Mouse (Mus musculus) liver, postnatal 0 days (tissue): ENCODE data around the gene Kcnk13. TPM values are rescaled to one million over a fixed set of nuclear protein-coding genes. Genes with fewer than 3 reads are reported as not detected.

Source experiments
- ATAC-seq: fragments of 200-750 bp; cut with Nextera tagmentation; 2 replicates; pipeline ENCODE4 v1.8.0; 2017; ENCODE audit warnings: mild to moderate bottlenecking, moderate library complexity
- DNase-seq: peaks from one replicate; pipeline ENCODE4 v3.0.0-alpha.2; 2016
- H3K27ac ChIP-seq: fragments of 300-500 bp; sonication (generic); 2 replicates; pipeline ENCODE4 v1.5.1; 2014; ENCODE audit warnings: antibody characterized with exemption, moderate library complexity, mild to moderate bottlenecking, low read depth
- H3K27me3 ChIP-seq: fragments of 300-500 bp; sonication (generic); 2 replicates; pipeline ENCODE4 v1.6.1; 2014; ENCODE audit warnings: low read length, control low read depth, mixed read lengths; ENCODE audit not compliant: insufficient read depth
- H3K36me3 ChIP-seq: fragments of 300-500 bp; sonication (generic); replicated peaks from 2 replicates; pipeline ENCODE4 v1.6.1; 2014; ENCODE audit warnings: mild to moderate bottlenecking, control low read depth, low read length, moderate library complexity, mixed read lengths; ENCODE audit not compliant: insufficient read depth
- H3K4me1 ChIP-seq: fragments of 300-500 bp; sonication (generic); 2 replicates; pipeline ENCODE4 v1.6.1; 2014; ENCODE audit warnings: antibody characterized with exemption, mild to moderate bottlenecking, control low read depth; ENCODE audit not compliant: insufficient read depth
- H3K4me2 ChIP-seq: fragments of 300-500 bp; sonication (generic); 2 replicates; pipeline ENCODE4 v1.6.1; 2014; ENCODE audit warnings: low read depth, mild to moderate bottlenecking, low read length, moderate library complexity, mixed read lengths
- H3K4me3 ChIP-seq: fragments of 300-500 bp; sonication (generic); 2 replicates; pipeline ENCODE4 v1.5.1; 2014; ENCODE audit warnings: low read depth, low read length
- H3K9ac ChIP-seq: fragments of 300-500 bp; sonication (generic); replicated peaks from 2 replicates; pipeline ENCODE4 v1.6.1; 2014; ENCODE audit warnings: mild to moderate bottlenecking, moderate library complexity
- H3K9me3 ChIP-seq: fragments of 300-500 bp; sonication (generic); 2 replicates; pipeline ENCODE4 v1.6.1; 2016; ENCODE audit warnings: mild to moderate bottlenecking, control low read depth, low read length, mixed read lengths
- CTCF ChIP-seq: sonication (generic); IDR thresholded peaks from 2 replicates; pipeline ENCODE4 v1.5.1; 2016; ENCODE audit warnings: antibody characterized with exemption, low read depth
- EP300 ChIP-seq: IDR thresholded peaks from 2 replicates; pipeline ENCODE4 v1.6.1; 2016; ENCODE audit warnings: antibody characterized with exemption, low read depth, mild to moderate bottlenecking
- WGBS: fragments of 180-500 bp; shearing (Covaris S2); extraction: QIAGEN DNeasy Blood & Tissue Kit; methylation state at CpG from one replicate; pipeline ENCODE4 v1.1.7; 2014; ENCODE audit not compliant: insufficient replicate concordance; 5-methylcytosine and 5-hydroxymethylcytosine counted together
- polyA plus RNA-seq: library from polyadenylated mRNA; unstranded; fragments of >200 nt; fragmentation: Nextera tagmentation; extraction: Ambion mirVana; gene quantifications from 2 replicates; pipeline ENCODE4 v1.2.1, GENCODE M21; 2015

Kcnk13 gene
- polyA plus RNA-seq, 1 experiment from 2014 or later: 1.3 TPM

DNA sequence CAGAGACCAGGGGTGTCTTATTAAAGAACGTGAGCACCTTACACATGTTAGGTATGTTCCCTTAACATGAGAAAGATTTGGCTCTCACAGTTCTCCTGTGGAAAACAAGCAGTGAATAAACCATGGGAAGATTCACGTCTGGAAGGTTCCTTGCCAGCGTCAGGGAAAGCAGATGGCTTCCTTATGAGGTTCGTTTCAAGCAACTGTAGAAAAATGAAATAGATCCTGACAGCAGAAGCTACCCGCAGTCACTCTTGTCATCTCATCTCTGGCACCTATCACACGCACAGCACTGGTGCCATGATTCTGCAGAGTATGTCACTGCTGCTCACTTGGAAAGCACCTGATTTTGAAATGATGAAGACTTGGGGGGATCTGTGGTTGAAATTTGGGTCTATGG is 53.4 kb downstream of the Kcnk13 start:
- TF ChIP-seq CTCF (no peak), EP300 (no peak)
- Histone ChIP-seq H3K4me3 (no peak overlapping the region), H3K9ac (no peak overlapping the region), H3K27me3 (no peaks in the 10 kb centered on the region), H3K27ac (no peak overlapping the region), H3K4me1 (no peaks in the 10 kb centered on the region), H3K36me3 (no peaks in the 10 kb centered on the region), H3K4me2 (no peak overlapping the region), H3K9me3 (no peaks in the 10 kb centered on the region)
- no peak for DNase-seq
- ATAC-seq: no peak
- 82% methylated on average over 6 of the region's 6 CpGs for WGBS

DNA sequence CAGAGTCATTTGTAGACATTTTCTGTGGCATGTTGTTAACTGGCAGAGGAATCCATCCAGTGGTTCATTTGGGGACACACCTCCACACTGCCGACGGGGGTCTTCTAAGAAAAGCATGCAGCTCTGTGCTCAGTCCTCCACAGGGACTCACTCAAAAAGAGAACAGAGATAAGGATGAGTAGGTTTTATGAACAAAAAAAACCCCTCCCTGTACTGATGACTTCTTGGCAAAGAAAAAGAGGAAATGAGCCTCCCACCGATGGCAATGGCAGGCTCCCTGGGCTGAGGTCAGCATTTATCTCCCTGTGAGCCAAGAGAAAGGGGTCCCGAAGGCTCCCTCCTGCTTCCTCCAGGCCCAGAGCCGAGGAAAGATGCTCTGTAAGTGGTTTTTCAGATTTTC is 58.2 kb downstream of the Kcnk13 start:
- ATAC-seq: no peak

DNA sequence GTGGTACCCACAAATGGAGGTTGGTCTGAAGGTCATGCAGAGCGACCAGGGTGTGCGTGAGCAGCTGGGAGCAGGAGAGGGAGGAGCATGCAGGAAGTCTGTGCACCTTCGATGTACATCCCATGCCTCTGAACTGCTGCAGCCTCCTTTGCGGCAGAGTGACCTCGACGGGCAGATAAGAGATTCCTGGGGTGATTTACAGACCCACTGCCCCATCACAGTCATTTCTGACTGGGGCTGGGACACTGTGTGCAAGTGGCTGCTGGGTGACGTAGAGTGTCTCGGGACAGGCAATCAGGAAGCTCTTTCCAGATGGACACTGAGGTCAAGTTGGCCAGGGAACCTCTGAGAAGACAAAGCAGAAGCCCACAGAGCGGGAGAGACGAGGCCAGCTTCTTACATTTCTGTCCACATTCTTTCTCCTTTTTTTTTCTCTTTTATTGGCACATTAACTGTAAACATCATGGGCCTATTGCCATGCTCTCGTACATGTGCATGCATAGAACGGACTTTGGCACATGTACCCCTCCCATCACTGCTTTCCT is 59.6 kb downstream of the Kcnk13 start:
- Histone ChIP-seq H3K9me3 (no peaks in the 10 kb centered on the region), H3K27ac (no peak overlapping the region), H3K4me1 (no peaks in the 10 kb centered on the region), H3K4me3 (no peak overlapping the region), H3K27me3 (no peaks in the 10 kb centered on the region), H3K9ac (no peak overlapping the region), H3K36me3 (no peaks in the 10 kb centered on the region), H3K4me2 (no peak overlapping the region)
- ATAC-seq: no peak
- 63% methylated on average over 12 of the region's 12 CpGs for WGBS
- TF ChIP-seq EP300: no peak
- no peak for TF ChIP-seq CTCF
- DNase-seq: no peak

More for the DNA sequence above, 58.2 kb downstream of the Kcnk13 start:
- Histone ChIP-seq H3K27me3 (no peaks in the 10 kb centered on the region), H3K9ac (no peak overlapping the region), H3K36me3 (no peaks in the 10 kb centered on the region), H3K4me1 (no peaks in the 10 kb centered on the region), H3K4me3 (no peak overlapping the region), H3K27ac (no peak overlapping the region), H3K4me2 (no peak overlapping the region), H3K9me3 (no peaks in the 10 kb centered on the region)
- no peak for TF ChIP-seq EP300
- TF ChIP-seq CTCF: no peak
- no peak for DNase-seq
- 36% methylated on average over 5 of the region's 5 CpGs for WGBS

DNA sequence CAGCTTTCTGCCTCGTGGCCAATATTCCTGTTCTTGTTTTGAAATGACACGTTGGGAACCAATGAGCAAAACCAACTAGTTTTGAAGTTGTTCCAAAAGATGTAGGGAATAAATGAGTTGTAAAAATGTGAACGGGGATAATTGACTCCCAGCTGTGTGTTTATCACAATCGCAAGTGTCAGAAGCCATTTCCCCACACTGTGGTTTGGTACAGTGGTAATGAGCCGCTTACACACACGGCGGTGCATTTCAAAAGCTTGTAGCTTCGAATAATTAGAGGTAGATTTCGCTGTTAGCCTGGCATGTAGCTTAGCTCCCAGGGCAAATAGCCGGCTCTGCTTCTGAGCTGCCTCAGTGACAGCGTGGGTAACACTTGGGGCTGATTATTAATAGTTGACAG is 61.4 kb downstream of the Kcnk13 start:
- H3K4me3 ChIP-seq: no peak overlapping the region
- H3K9me3 ChIP-seq: no peaks in the 10 kb centered on the region
- H3K36me3 ChIP-seq: no peaks in the 10 kb centered on the region
- ATAC-seq (no peak), DNase-seq (no peak)
- 52% methylated on average over 11 of the region's 11 CpGs for WGBS
- H3K9ac ChIP-seq: no peak overlapping the region
- H3K4me2 ChIP-seq: no peak overlapping the region
- no peak overlapping the region for H3K27ac ChIP-seq
- TF ChIP-seq CTCF (no peak), EP300 (no peak)
- no peaks in the 10 kb centered on the region for H3K4me1 ChIP-seq
- no peaks in the 10 kb centered on the region for H3K27me3 ChIP-seq

DNA sequence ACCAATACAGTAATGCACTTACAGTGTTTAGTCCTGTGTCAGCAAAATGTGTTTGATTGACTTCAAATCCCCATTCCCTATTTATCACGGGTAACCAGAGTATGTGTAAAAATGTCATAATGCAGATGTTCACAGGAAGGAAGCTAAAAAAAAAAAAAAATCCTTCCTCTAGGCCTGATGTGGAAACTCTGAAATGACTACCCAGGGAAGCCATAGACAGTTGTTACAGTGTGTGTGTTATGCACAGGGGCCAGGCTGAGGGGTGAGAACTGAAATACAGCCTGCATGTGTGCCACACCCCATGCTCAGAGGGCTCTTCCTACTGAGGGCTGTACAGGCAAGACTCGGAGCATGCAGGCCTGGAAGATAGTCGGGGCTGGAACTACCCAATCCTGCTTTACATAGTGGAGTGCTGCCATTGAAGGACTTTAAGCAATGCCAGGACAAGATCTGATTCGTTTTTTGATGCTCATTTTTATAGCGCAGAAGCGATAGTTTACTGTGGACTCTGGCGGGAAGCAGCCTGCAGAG is 62.5 kb downstream of the Kcnk13 start:
- TF ChIP-seq CTCF: no peak
- TF ChIP-seq EP300: no peak
- WGBS: 57% methylated on average over 7 of the region's 7 CpGs
- Histone ChIP-seq H3K27ac (no peak overlapping the region), H3K9me3 (no peaks in the 10 kb centered on the region), H3K9ac (no peak overlapping the region), H3K4me1 (no peaks in the 10 kb centered on the region), H3K27me3 (no peaks in the 10 kb centered on the region), H3K4me3 (no peak overlapping the region), H3K4me2 (no peak overlapping the region), H3K36me3 (no peaks in the 10 kb centered on the region)
- ATAC-seq (no peak), DNase-seq (no peak)

DNA sequence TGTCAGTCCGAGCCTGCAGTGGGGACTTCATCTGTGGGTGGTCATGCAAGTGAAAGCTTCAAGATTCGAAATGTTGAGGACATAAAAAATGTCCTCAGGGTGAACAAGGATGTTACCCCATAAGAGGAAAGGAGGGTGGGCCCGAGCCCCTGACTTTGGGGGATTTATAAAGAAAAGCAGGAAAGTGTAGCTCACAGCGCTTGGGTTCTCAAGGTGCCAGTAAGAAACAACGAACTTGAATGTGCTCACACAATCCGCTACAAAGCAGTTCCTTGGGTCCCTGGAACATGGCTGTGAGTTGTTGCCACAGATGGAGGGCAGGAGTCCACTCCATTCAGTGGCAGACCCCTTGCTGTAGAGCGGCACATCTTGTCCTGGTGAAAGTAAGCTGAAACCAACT is 63.0 kb downstream of the Kcnk13 start:
- 69% methylated on average over 7 of the region's 7 CpGs for WGBS
- no peak overlapping the region for H3K27ac ChIP-seq
- no peaks in the 10 kb centered on the region for H3K9me3 ChIP-seq
- no peak for DNase-seq
- no peak overlapping the region for H3K9ac ChIP-seq
- no peaks in the 10 kb centered on the region for H3K4me1 ChIP-seq
- no peak overlapping the region for H3K4me2 ChIP-seq
- TF ChIP-seq EP300 (no peak), CTCF (no peak)
- no peaks in the 10 kb centered on the region for H3K36me3 ChIP-seq
- no peaks in the 10 kb centered on the region for H3K27me3 ChIP-seq
- no peak overlapping the region for H3K4me3 ChIP-seq
- ATAC-seq: no peak

DNA sequence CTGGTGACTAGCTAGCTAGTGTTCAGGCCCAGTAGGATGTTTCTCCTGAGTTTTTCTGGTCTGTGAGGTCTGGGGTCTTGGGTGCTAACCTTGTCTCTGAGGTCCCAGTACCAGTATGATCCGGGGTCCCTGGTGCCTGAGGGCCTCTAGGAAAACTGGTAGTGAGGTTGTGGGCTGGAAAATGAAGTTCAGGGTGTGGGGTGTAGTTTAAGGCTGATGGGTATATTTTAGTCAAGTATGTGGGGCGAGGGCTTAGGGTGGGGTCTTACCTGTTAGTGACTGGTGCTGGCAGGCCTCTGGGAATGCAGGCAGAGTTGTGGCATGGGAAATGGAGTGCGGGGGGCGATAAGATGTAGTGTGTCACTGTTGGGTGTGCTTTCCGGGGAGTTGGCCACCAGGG is 67.4 kb downstream of the Kcnk13 start:
- ATAC-seq (no peak), DNase-seq (no peak)
- no peak overlapping the region for H3K4me2 ChIP-seq
- no peak overlapping the region for H3K4me3 ChIP-seq
- H3K9ac ChIP-seq: no peak overlapping the region
- no peaks in the 10 kb centered on the region for H3K36me3 ChIP-seq
- no peaks in the 10 kb centered on the region for H3K27me3 ChIP-seq
- no peaks in the 10 kb centered on the region for H3K4me1 ChIP-seq
- no peak for TF ChIP-seq CTCF
- TF ChIP-seq EP300: no peak
- no peaks in the 10 kb centered on the region for H3K9me3 ChIP-seq
- no peak overlapping the region for H3K27ac ChIP-seq
- WGBS: 68% methylated on average over 5 of the region's 5 CpGs
